Mouse (Mus musculus) liver, embryonic 14.5 days (tissue): Measurements from ENCODE around the gene Mark1.

Experiments used
- CTCF ChIP-seq: IDR thresholded peaks from 2 replicates; pipeline ENCODE4 v1.5.1; 2016; ENCODE audit warnings: antibody characterized with exemption, low read depth, control low read depth
- EP300 ChIP-seq: IDR thresholded peaks from 2 replicates; pipeline ENCODE4 v1.6.1; 2016; ENCODE audit warnings: antibody characterized with exemption, low read depth

DNA sequence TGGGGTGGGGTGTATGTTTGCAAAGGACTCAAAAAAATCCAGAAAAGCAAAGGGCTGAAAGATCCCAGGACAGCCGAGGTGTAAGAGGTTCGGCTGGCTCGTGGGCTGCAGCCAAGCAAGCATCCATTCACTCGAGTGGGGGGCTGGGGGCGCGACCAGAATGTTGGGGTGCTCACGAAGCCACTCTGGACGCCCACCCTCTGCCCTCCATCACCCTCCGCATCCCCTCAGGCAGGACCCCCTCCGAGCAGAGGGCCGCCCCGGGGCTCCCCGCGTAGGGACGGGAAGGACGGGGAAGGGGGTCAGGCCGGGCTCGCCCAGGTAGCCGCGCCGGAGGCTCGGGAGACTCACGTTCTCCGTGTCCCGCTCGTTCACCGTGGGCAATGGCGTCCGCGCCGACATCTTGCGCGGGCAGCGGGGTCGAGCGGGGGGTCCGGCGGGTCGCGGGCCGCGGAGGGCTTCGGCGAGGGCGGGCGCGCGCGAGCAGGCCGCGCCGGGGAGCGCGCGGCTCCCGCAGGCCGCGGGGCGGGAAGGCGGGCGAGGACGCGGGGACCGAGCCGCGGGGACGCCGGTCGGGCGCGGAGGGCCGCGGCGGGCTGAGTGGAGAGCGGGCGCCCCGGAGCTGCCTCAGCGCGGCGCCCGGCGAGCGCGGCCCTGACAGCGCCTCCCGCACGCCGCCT lies at the start of gene Mark1:
- no peak for TF ChIP-seq CTCF
- TF ChIP-seq EP300 = no peak
